Mouse (Mus musculus): ENCODE data around the gene Fam107a. TPM values are rescaled to one million over a fixed set of nuclear protein-coding genes. Genes with fewer than 3 reads are reported as not detected.
A peak's percentile ranks its signal among the peaks of the same experiment; 100 is the strongest.
"Not testable (repeated sequence)": the region's sequence is repeated elsewhere in the genome, so short reads cannot be mapped to it uniquely, and the experiment has no call there.

Fam107a gene
- total and polyA plus RNA-seq, 3 experiments = not detected

GRCm38 (mm10) chr14:8294257-8294656 lies 23.6 kb downstream of the Fam107a start:
- Histone ChIP-seq H3K9ac (ENCODE audit: control insufficient read depth, low read depth, low read length, poor library complexity, severe bottlenecking) (no peak overlapping the region), H3K27ac (ENCODE audit: control insufficient read depth, low read depth, low read length) (no peak overlapping the region), H3K36me3 (ENCODE audit: control insufficient read depth in 1 of 2, insufficient read depth in 2 of 2, low read length in 2 of 2) (no peaks in the 10 kb centered on the region), H3K9me3 (replicated peaks; ENCODE audit: insufficient read depth, low read length) (no peaks in the 10 kb centered on the region), H3K4me3 (ENCODE audit: control insufficient read depth in 1 of 2, insufficient read depth in 1 of 2, low read depth in 2 of 2, low read length in 2 of 2) (no peak overlapping the region), H3K4me1 (ENCODE audit: control insufficient read depth in 1 of 2, insufficient read depth in 2 of 2, low read length in 2 of 2) (no peaks in the 10 kb centered on the region), H3K79me2 (ENCODE audit: control insufficient read depth, insufficient read depth, low read length, poor library complexity) (no peaks in the 10 kb centered on the region), H3K27me3 (ENCODE audit: control insufficient read depth in 1 of 2, insufficient read depth in 2 of 2, low read length in 2 of 2) (no peaks in the 10 kb centered on the region)
- TF ChIP-seq ZKSCAN1 (IDR thresholded peaks at IDR 0.05; ENCODE audit: low read depth, low read length) = no peak
- TF ChIP-seq JUND (IDR thresholded peaks at IDR 0.05; ENCODE audit: low read depth, low read length) = no peak
- TF ChIP-seq ETS1 (IDR thresholded peaks at IDR 0.05; ENCODE audit: low read depth, low read length) = no peak
- TF ChIP-seq RCOR1 (IDR thresholded peaks at IDR 0.05; ENCODE audit: low read depth, low read length) = no peak
- TF ChIP-seq MAX (IDR thresholded peaks at IDR 0.05; ENCODE audit: low read length) = no peak
- TF ChIP-seq ZNF384 (IDR thresholded peaks at IDR 0.05; ENCODE audit: low read depth, low read length) = no peak
- no peak for TF ChIP-seq NELFE (IDR thresholded peaks at IDR 0.05; ENCODE audit: low read depth, low read length)
- no peak for TF ChIP-seq GATA1 (IDR thresholded peaks at IDR 0.05; ENCODE audit: low read depth, low read length)
- no peak for DNase-seq (ENCODE audit: low read depth, low spot score)

- H3K36me3 ChIP-seq (ENCODE audit: control insufficient read depth in 1 of 2, insufficient read depth in 2 of 2, low read length in 2 of 2); H3K27ac ChIP-seq (ENCODE audit: control insufficient read depth, low read depth, low read length): not testable (repeated sequence)
- DNase-seq (ENCODE audit: low read depth, low spot score) = peak; percentile 64
These were observed 31.2 kb downstream of the Fam107a start for GRCm38 (mm10) chr14:8286595-8286994.

GRCm38 (mm10) chr14:8283784-8284183 lies 34.0 kb downstream of the Fam107a start:
- H3K27ac ChIP-seq (ENCODE audit: control insufficient read depth, low read depth, low read length) = no peak overlapping the region

More at GRCm38 (mm10) chr14:8286595-8286994, 31.2 kb downstream of the Fam107a start:
- not testable (repeated sequence) for H3K9me3 ChIP-seq (replicated peaks; ENCODE audit: insufficient read depth, low read length); H3K4me1 ChIP-seq (ENCODE audit: control insufficient read depth in 1 of 2, insufficient read depth in 2 of 2, low read length in 2 of 2); H3K79me2 ChIP-seq (ENCODE audit: control insufficient read depth, insufficient read depth, low read length, poor library complexity); H3K4me3 ChIP-seq (ENCODE audit: control insufficient read depth in 1 of 2, insufficient read depth in 1 of 2, low read depth in 2 of 2, low read length in 2 of 2); H3K9ac ChIP-seq (ENCODE audit: control insufficient read depth, low read depth, low read length, poor library complexity, severe bottlenecking); H3K27me3 ChIP-seq (ENCODE audit: control insufficient read depth in 1 of 2, insufficient read depth in 2 of 2, low read length in 2 of 2)

GRCm38 (mm10) chr14:8271281-8271680 lies 46.5 kb downstream of the Fam107a start:
- H3K36me3 ChIP-seq (ENCODE audit: control insufficient read depth in 1 of 2, insufficient read depth in 2 of 2, low read length in 2 of 2); DNase-seq (ENCODE audit: low read depth, low spot score); H3K4me1 ChIP-seq (ENCODE audit: control insufficient read depth in 1 of 2, insufficient read depth in 2 of 2, low read length in 2 of 2); H3K79me2 ChIP-seq (ENCODE audit: control insufficient read depth, insufficient read depth, low read length, poor library complexity); H3K27me3 ChIP-seq (ENCODE audit: control insufficient read depth in 1 of 2, insufficient read depth in 2 of 2, low read length in 2 of 2); H3K4me3 ChIP-seq (ENCODE audit: control insufficient read depth in 1 of 2, insufficient read depth in 1 of 2, low read depth in 2 of 2, low read length in 2 of 2); H3K9ac ChIP-seq (ENCODE audit: control insufficient read depth, low read depth, low read length, poor library complexity, severe bottlenecking); H3K9me3 ChIP-seq (replicated peaks; ENCODE audit: insufficient read depth, low read length); H3K27ac ChIP-seq (ENCODE audit: control insufficient read depth, low read depth, low read length): not testable (repeated sequence)

More at GRCm38 (mm10) chr14:8283784-8284183, 34.0 kb downstream of the Fam107a start:
- Histone ChIP-seq H3K27me3 (ENCODE audit: control insufficient read depth in 1 of 2, insufficient read depth in 2 of 2, low read length in 2 of 2) (no peaks in the 10 kb centered on the region; a peak in 2 of 4 replicates), H3K9me3 (replicated peaks; ENCODE audit: insufficient read depth, low read length) (no peaks in the 10 kb centered on the region), H3K4me3 (ENCODE audit: control insufficient read depth in 1 of 2, insufficient read depth in 1 of 2, low read depth in 2 of 2, low read length in 2 of 2) (no peak overlapping the region), H3K79me2 (ENCODE audit: control insufficient read depth, insufficient read depth, low read length, poor library complexity) (no peaks in the 10 kb centered on the region), H3K9ac (ENCODE audit: control insufficient read depth, low read depth, low read length, poor library complexity, severe bottlenecking) (no peak overlapping the region), H3K4me1 (ENCODE audit: control insufficient read depth in 1 of 2, insufficient read depth in 2 of 2, low read length in 2 of 2) (no peaks in the 10 kb centered on the region), H3K36me3 (ENCODE audit: control insufficient read depth in 1 of 2, insufficient read depth in 2 of 2, low read length in 2 of 2) (no peaks in the 10 kb centered on the region)
- TF ChIP-seq HCFC1 (IDR thresholded peaks at IDR 0.05; ENCODE audit: low read depth, low read length) = no peak
- no peak for DNase-seq (ENCODE audit: low read depth, low spot score)

All from MEL (cell line).